Mouse (Mus musculus) heart, embryonic 13.5 days (tissue): ENCODE measurements around the gene Naa15. TPM values are rescaled to one million over a fixed set of nuclear protein-coding genes. Genes with fewer than 3 reads are reported as not detected.
A peak's percentile ranks its signal among the peaks of the same experiment; 100 is the strongest.
"Not testable (repeated sequence)": the region's sequence is repeated elsewhere in the genome, so short reads cannot be mapped to it uniquely, and the experiment has no call there.

ENCODE experiments used
- ATAC-seq: fragments of 200-750 bp; cut with Nextera tagmentation; 2 replicates; pipeline ENCODE4 v1.8.0; 2017; ENCODE audit warnings: moderate TSS enrichment; ENCODE audit not compliant: insufficient number of reproducible peaks, low FRiP score, low TSS enrichment; ENCODE audit errors: extremely low read depth
- H3K27ac ChIP-seq: fragments of 300-500 bp; sonication (generic); replicated peaks from 2 replicates; pipeline ENCODE4 v1.5.1; 2015; ENCODE audit warnings: moderate library complexity, mild to moderate bottlenecking, inconsistent platforms
- H3K27me3 ChIP-seq: fragments of 300-500 bp; sonication (generic); replicated peaks from 2 replicates; pipeline ENCODE4 v1.6.1; 2015; ENCODE audit warnings: mild to moderate bottlenecking, inconsistent platforms
- H3K36me3 ChIP-seq: fragments of 300-500 bp; sonication (generic); 2 replicates; pipeline ENCODE4 v1.6.1; 2015; ENCODE audit warnings: mild to moderate bottlenecking, inconsistent platforms
- H3K4me1 ChIP-seq: fragments of 300-500 bp; sonication (generic); 2 replicates; pipeline ENCODE4 v1.6.1; 2015; ENCODE audit warnings: inconsistent platforms
- H3K4me2 ChIP-seq: fragments of 300-500 bp; sonication (generic); 2 replicates; pipeline ENCODE4 v1.6.1; 2015; ENCODE audit warnings: inconsistent platforms, mild to moderate bottlenecking, moderate library complexity
- H3K4me3 ChIP-seq: fragments of 300-500 bp; sonication (generic); 2 replicates; pipeline ENCODE4 v1.5.1; 2015; ENCODE audit warnings: moderate library complexity, mild to moderate bottlenecking, inconsistent platforms
- H3K9ac ChIP-seq: fragments of 300-500 bp; sonication (generic); 2 replicates; pipeline ENCODE4 v1.6.1; 2015; ENCODE audit warnings: inconsistent platforms, mild to moderate bottlenecking, moderate library complexity
- H3K9me3 ChIP-seq: fragments of 300-500 bp; sonication (generic); 2 replicates; pipeline ENCODE4 v1.6.1; 2016; ENCODE audit warnings: inconsistent platforms
- WGBS: fragments of 180-500 bp; shearing (Covaris S2); methylation state at CpG from one replicate; pipeline ENCODE4 v1.1.7; 2015; ENCODE audit warnings: mixed read lengths; 5-methylcytosine and 5-hydroxymethylcytosine counted together
- polyA plus RNA-seq: library from polyadenylated mRNA; unstranded; fragments of >200 nt; fragmentation: Nextera tagmentation; extraction: Ambion mirVana; gene quantifications from 2 replicates; pipeline ENCODE4 v1.2.1, GENCODE M21; 2015

Naa15 gene
- polyA plus RNA-seq, 1 experiment from 2014 or later, result 35.7 TPM

DNA sequence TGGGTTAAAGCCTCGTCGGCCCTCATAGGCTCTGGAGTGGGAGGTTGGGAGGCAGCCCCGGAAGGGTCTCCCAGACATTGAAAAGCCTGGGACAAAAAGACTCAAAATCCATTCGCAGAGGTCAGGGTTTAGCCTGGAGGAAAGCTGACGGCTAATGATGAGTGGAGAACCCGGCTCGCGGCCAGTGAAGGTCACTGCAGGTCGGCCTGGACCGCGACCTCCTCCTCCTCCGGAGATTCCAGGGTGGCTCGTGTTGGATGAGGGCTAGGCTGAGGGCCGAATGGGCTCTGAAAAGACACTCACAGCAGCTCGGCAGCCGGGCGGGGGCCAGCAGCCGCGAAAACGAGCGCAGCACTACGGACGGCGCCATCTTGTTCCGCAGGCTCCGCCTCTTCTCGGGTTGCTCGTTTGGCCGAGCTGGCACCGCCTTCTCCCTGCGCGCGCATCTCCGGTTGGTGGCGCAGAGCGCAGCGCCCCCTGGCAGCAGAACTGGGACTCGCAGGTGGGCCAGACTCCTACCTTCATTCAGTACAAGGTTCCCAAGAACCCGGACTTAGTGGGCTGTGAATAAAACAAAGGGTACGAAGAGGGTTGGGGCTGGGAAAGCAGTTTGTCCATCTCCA lies 6.3 kb upstream of the Naa15 start, which contains the start of gene Ndufc1:
Gene Ndufc1 (minus strand): TSS at position 428 of the 623 bp plus-strand sequence.
- Histone ChIP-seq H3K27me3 (no peaks in the 10 kb centered on the region), H3K9ac (peak within 1 kb of the TSS; percentile 98), H3K4me2 (peak within 1 kb of the TSS; percentile 82), H3K4me1 (peaks cover 24% of the 10 kb centered on the region), H3K27ac (peak within 1 kb of the TSS; percentile 99), H3K4me3 (peak within 1 kb of the TSS; percentile 94), H3K9me3 (no peaks in the 10 kb centered on the region), H3K36me3 (peaks cover 31% of the 10 kb centered on the region)
- under 1% methylated on average over 40 of the region's 40 CpGs for WGBS
- peak; percentile 88 for ATAC-seq

- Histone ChIP-seq H3K4me1 (peaks cover 23% of the 10 kb centered on the region), H3K4me2 (no peak overlapping the region), H3K27me3 (no peaks in the 10 kb centered on the region), H3K9ac (no peak overlapping the region), H3K36me3 (no peaks in the 10 kb centered on the region), H3K27ac (no peak overlapping the region), H3K4me3 (no peak overlapping the region), H3K9me3 (no peaks in the 10 kb centered on the region)
- no peak for ATAC-seq
- WGBS, result 82% methylated on average over 7 of the region's 7 CpGs
Observed at GRCm38 (mm10) chr3:51412457-51412856, 2.5 kb upstream of the Naa15 start.

- no peak for ATAC-seq
- Histone ChIP-seq H3K9ac (no peak overlapping the region), H3K27ac (no peak overlapping the region), H3K4me3 (no peak overlapping the region), H3K36me3 (no peaks in the 10 kb centered on the region), H3K9me3 (no peaks in the 10 kb centered on the region), H3K4me1 (peaks cover 23% of the 10 kb centered on the region), H3K27me3 (no peaks in the 10 kb centered on the region), H3K4me2 (no peak overlapping the region)
- WGBS, result 67% methylated on average over 1 of the region's 1 CpGs
Observed at GRCm38 (mm10) chr3:51413276-51413675, 1.7 kb upstream of the Naa15 start.

DNA sequence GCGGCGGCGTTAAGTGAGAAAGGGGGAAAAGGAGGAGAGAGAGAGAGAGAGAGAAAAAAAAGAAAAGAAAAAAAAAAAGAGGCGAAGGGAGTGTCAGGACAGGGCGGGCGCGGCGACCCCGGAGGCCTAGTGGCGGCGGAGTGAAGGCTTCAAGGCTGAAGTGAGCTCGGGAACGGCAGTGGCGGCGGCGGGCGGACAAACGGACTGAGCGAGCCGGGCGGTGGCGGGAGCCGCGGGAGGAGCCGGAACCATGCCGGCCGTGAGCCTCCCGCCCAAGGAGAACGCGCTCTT lies 1.1 kb downstream of the Naa15 start:
- Histone ChIP-seq H3K27me3 (no peaks in the 10 kb centered on the region), H3K4me1 (peaks cover 33% of the 10 kb centered on the region), H3K9me3 (no peaks in the 10 kb centered on the region), H3K4me3 (peak overlapping the region; percentile 99), H3K9ac (peak overlapping the region; percentile 99), H3K36me3 (no peaks in the 10 kb centered on the region; the same call in 1 of the 2 replicates), H3K4me2 (peak overlapping the region; percentile 86), H3K27ac (peak overlapping the region; percentile 95)
- under 1% methylated on average over 30 of the region's 30 CpGs for WGBS
- peak; percentile 42; the same call in 1 of the 2 replicates for ATAC-seq

DNA sequence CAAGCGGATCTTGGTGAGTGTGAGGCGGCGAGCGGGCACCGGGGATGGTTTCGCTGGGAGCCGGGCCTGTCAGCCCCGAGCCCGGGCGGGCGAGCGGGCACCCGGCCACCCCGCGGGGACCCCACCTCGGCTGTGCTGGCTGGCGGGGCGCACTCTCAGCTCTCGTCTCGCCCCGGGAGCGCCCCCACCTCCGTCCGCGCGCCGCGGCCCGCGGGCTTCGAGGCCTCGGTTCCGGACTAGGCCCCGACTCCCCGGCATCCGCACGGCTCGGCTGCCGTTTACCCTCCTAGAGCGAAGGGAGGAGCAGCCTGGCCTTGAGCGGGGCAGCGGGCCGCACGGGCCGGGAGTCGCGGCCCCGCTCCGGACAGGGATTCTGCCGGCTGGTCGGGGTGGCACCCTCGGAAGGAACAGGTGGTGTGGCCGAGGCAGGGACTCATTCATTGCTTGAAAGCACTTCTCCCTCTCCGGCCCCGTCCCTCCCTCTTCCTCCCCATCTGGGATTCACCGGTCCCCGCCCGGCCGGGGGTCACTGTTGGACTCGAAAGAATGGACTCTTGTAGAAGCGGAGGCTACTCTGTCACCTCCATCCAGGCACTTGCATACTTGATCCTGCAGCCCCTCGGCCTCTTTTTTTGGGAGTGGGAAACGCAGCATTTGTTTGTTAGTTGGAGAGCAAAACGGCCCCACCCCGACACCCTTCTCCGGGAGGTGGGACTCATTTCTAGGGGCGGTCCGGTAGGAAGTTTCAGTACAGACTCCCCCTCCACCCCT lies 1.6 kb downstream of the Naa15 start:
- WGBS, result under 1% methylated on average over 66 of the region's 68 CpGs
- ATAC-seq, result peak; percentile 40; the same call in 1 of the 2 replicates
- peak overlapping the region; percentile 86 for H3K4me2 ChIP-seq
- H3K27ac ChIP-seq, result peak overlapping the region; percentile 95
- H3K36me3 ChIP-seq, result no peaks in the 10 kb centered on the region; the same call in 1 of the 2 replicates
- H3K4me3 ChIP-seq, result peak overlapping the region; percentile 99
- no peaks in the 10 kb centered on the region for H3K9me3 ChIP-seq
- peak overlapping the region; percentile 99 for H3K9ac ChIP-seq
- no peaks in the 10 kb centered on the region for H3K27me3 ChIP-seq
- H3K4me1 ChIP-seq, result peaks cover 35% of the 10 kb centered on the region

- Histone ChIP-seq H3K4me1 (peaks cover 40% of the 10 kb centered on the region), H3K4me2 (peak overlapping the region; percentile 86), H3K9ac (peak overlapping the region; percentile 99), H3K9me3 (no peaks in the 10 kb centered on the region), H3K4me3 (peak overlapping the region; percentile 99), H3K27me3 (no peaks in the 10 kb centered on the region), H3K36me3 (peaks cover 3% of the 10 kb centered on the region; the same call in 1 of the 2 replicates), H3K27ac (peak overlapping the region; percentile 95)
- no peak for ATAC-seq
- 11% methylated on average over 8 of the region's 8 CpGs for WGBS
Observed at GRCm38 (mm10) chr3:51417135-51417458, 2.1 kb downstream of the Naa15 start.

DNA sequence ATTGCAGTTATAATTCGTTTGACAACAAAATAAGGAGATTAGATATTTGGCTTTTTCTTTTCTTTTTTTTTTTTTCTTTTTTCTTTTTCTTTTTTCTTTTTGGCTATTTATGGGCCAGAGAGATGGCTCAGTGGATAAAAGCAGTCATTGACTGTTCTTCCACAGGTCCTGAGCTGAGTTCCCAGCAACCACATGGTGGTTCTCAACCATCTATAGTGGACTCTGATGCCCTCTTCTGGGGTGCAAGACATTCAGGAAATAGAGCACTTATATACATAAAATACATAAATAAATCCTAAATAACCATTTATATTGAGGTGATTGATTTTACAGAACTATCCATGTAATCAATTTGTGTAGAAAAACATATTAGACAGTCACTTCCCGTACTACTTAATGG lies 2.5 kb downstream of the Naa15 start:
- Histone ChIP-seq H3K27ac (peak overlapping the region; percentile 95; the same call in 1 of the 2 replicates), H3K4me2 (peak overlapping the region; percentile 86), H3K4me1 (peaks cover 41% of the 10 kb centered on the region), H3K9me3 (no peaks in the 10 kb centered on the region), H3K9ac (peak overlapping the region; percentile 99; the same call in 1 of the 2 replicates), H3K4me3 (peak overlapping the region; percentile 99), H3K27me3 (no peaks in the 10 kb centered on the region), H3K36me3 (peaks cover 3% of the 10 kb centered on the region; the same call in 1 of the 2 replicates)
- ATAC-seq, result no peak
- 46% methylated on average over 2 of the region's 2 CpGs for WGBS

- no peak for ATAC-seq
- Histone ChIP-seq H3K36me3 (peaks cover 3% of the 10 kb centered on the region; the same call in 1 of the 2 replicates), H3K4me2 (peak overlapping the region; percentile 86), H3K4me3 (peak overlapping the region; percentile 99), H3K4me1 (peaks cover 45% of the 10 kb centered on the region), H3K9me3 (no peaks in the 10 kb centered on the region), H3K27me3 (no peaks in the 10 kb centered on the region), H3K27ac (no peak overlapping the region), H3K9ac (no peak overlapping the region; the same call in 1 of the 2 replicates)
- WGBS, result 47% methylated on average over 2 of the region's 2 CpGs
Observed at GRCm38 (mm10) chr3:51417966-51418365, 3.0 kb downstream of the Naa15 start.

DNA sequence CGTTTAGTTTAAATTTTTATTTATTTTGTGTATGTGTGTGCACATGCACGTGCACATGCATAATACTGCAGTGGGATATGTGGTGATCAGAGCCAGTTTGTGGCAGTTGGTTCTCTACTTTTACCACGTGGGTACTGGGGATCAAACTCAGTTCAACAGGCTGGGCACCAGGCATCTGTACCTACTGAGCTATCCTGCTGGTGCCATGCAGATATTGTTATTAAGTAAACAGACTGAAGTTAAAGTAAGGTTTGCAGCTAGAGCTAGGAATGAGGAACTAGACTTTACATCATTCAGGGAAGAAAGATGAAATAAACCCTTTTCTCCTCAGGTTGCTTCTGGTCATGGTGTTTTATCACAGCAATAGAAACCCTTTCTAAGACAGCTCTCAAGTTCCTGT lies 7.0 kb downstream of the Naa15 start:
- 74% methylated on average over 3 of the region's 3 CpGs for WGBS
- Histone ChIP-seq H3K9ac (no peak overlapping the region), H3K36me3 (peaks cover 6% of the 10 kb centered on the region; the same call in 1 of the 2 replicates)

GRCm38 (mm10) chr3:51425394-51425793 lies 10.4 kb downstream of the Naa15 start:
- H3K27ac ChIP-seq, result no peak overlapping the region
- no peak for ATAC-seq

More for the DNA sequence above, 7.0 kb downstream of the Naa15 start:
- no peaks in the 10 kb centered on the region for H3K27me3 ChIP-seq
- peaks cover 41% of the 10 kb centered on the region for H3K4me1 ChIP-seq
- no peak for ATAC-seq
- no peak overlapping the region for H3K27ac ChIP-seq
- H3K4me3 ChIP-seq, result no peak overlapping the region
- H3K4me2 ChIP-seq, result no peak overlapping the region
- H3K9me3 ChIP-seq, result no peaks in the 10 kb centered on the region

GRCm38 (mm10) chr3:51434364-51434763 lies 19.4 kb downstream of the Naa15 start:
- ATAC-seq, H3K9me3 ChIP-seq, H3K4me2 ChIP-seq: not testable (repeated sequence)

More at GRCm38 (mm10) chr3:51425394-51425793, 10.4 kb downstream of the Naa15 start:
- Histone ChIP-seq H3K4me3 (no peak overlapping the region), H3K27me3 (no peaks in the 10 kb centered on the region), H3K9me3 (no peaks in the 10 kb centered on the region), H3K9ac (no peak overlapping the region), H3K36me3 (peaks cover 6% of the 10 kb centered on the region; the same call in 1 of the 2 replicates), H3K4me2 (no peak overlapping the region), H3K4me1 (peaks cover 22% of the 10 kb centered on the region)

More at GRCm38 (mm10) chr3:51434364-51434763, 19.4 kb downstream of the Naa15 start:
- peaks cover 20% of the 10 kb centered on the region for H3K36me3 ChIP-seq
- WGBS, result 83% methylated on average over 5 of the region's 5 CpGs
- not testable (repeated sequence) for H3K27me3 ChIP-seq, H3K4me1 ChIP-seq, H3K4me3 ChIP-seq, H3K27ac ChIP-seq, H3K9ac ChIP-seq
